In the genomic region with DNA sequence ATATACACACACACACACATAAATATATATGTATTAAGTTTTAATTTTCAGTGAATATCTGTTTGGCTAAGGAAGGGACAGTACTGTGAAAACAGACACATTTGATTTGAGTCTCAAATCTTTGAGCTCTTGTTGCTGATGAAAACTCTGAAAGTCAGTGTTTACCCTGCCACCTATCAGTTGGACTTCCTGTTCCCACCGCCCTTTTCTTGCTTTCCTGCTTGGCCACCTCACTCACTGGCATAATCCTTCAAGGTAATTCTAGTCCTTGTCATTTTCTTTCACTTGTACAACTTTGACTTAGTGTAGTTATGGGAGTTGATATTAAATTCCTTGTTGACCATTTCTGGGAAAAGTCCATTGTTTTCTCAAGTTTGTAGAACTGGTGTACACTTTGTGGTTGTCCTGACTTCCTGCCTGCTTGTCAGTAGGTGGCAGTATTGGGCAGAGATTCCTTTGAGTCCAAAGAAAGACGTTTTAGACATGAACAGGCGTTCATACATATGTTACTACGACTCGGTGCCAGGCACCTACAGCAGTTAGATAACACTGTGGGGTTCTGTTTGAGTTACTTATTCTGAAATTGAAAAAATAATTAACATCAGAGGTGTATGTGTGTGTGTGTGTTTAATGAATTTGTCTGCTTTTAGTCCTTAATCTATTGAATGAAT, we compare ENCODE assay signal across 10 mouse cellular contexts.
A peak's percentile ranks its signal among the peaks of the same experiment; 100 is the strongest.
DNase-seq lines count a peak whose midpoint lies in the region; ATAC-seq lines count a peak whose summit lies in the region.
"Had no signal": no experiment of that assay in that cellular context is flagged by ENCODE, and none has a peak within 500 bp of the region (broad histone marks: within the 10 kb centered on the region; RNA-seq: fewer than 3 reads in every experiment).

No protein-coding gene starts in this region.

- no peak overlapping the region for H3K9ac ChIP-seq in neural tube, embryonic 11.5 days (ENCODE audit: low read length)
- H3K9ac ChIP-seq in liver, embryonic 11.5 days (ENCODE audit: low read depth, low read length), result no peak overlapping the region
- H3K9ac ChIP-seq in neural tube, embryonic 13.5 days, result no peak overlapping the region
- H3K9ac ChIP-seq: embryonic facial prominence, embryonic 12.5 days had no signal

- no peak for DNase-seq in neural tube, embryonic 11.5 days (ENCODE audit: low spot score)
- no peak for DNase-seq in neural tube, embryonic 10.5 days (ENCODE audit: extremely low spot score, low spot score)
- peak; percentile 55 for DNase-seq in c-Kit-positive CD71-negative TER-119-negative erythroid progenitor cells, embryonic 14.5 days (ENCODE audit: low read depth)
- peak; percentile 17 to 86 for DNase-seq in frontal cortex, adult 2 months (ENCODE audit: extremely low spot score in 1 of 2, low spot score in 1 of 2)
- peak; percentile 62 for DNase-seq in kidney, postnatal 10 days
- DNase-seq in liver, embryonic 11.5 days (ENCODE audit: low spot score), result no peak

- no peaks in the 10 kb centered on the region for H3K4me1 ChIP-seq in neural tube, embryonic 11.5 days (ENCODE audit: control insufficient read depth, insufficient read depth, low read length)
- H3K4me1 ChIP-seq in liver, embryonic 11.5 days (replicated peaks; ENCODE audit: control insufficient read depth, insufficient read depth, low read length), result no peaks in the 10 kb centered on the region
- H3K4me1 ChIP-seq in neural tube, embryonic 13.5 days (replicated peaks), result no peaks in the 10 kb centered on the region
- H3K4me1 ChIP-seq: embryonic facial prominence, embryonic 12.5 days had no signal

- no peak overlapping the region for H3K4me2 ChIP-seq in neural tube, embryonic 11.5 days (ENCODE audit: low read depth)
- no peak overlapping the region for H3K4me2 ChIP-seq in liver, embryonic 11.5 days
- no peak overlapping the region for H3K4me2 ChIP-seq in neural tube, embryonic 13.5 days
- H3K4me2 ChIP-seq: embryonic facial prominence, embryonic 12.5 days had no signal

- H3K4me3 ChIP-seq in neural tube, embryonic 11.5 days (ENCODE audit: low read depth, low read length), result no peak overlapping the region
- H3K4me3 ChIP-seq in liver, embryonic 11.5 days (ENCODE audit: low read depth, low read length), result no peak overlapping the region
- no peak overlapping the region for H3K4me3 ChIP-seq in neural tube, embryonic 13.5 days
- H3K4me3 ChIP-seq: embryonic facial prominence, embryonic 12.5 days had no signal

- H3K36me3 ChIP-seq in neural tube, embryonic 11.5 days (ENCODE audit: control insufficient read depth, insufficient read depth, low read length), result no peaks in the 10 kb centered on the region
- no peaks in the 10 kb centered on the region for H3K36me3 ChIP-seq in liver, embryonic 11.5 days (ENCODE audit: control insufficient read depth, insufficient read depth, low read length)
- no peaks in the 10 kb centered on the region for H3K36me3 ChIP-seq in neural tube, embryonic 13.5 days
- H3K36me3 ChIP-seq: embryonic facial prominence, embryonic 12.5 days had no signal

- no peaks in the 10 kb centered on the region for H3K27me3 ChIP-seq in neural tube, embryonic 11.5 days (ENCODE audit: control insufficient read depth, insufficient read depth, low read length)
- H3K27me3 ChIP-seq in liver, embryonic 11.5 days (replicated peaks; ENCODE audit: control insufficient read depth, insufficient read depth, low read length), result no peaks in the 10 kb centered on the region
- H3K27me3 ChIP-seq in neural tube, embryonic 13.5 days, result no peaks in the 10 kb centered on the region
- H3K27me3 ChIP-seq: embryonic facial prominence, embryonic 12.5 days had no signal

- ATAC-seq in neural tube, embryonic 11.5 days (ENCODE audit: insufficient read depth, low FRiP score, low TSS enrichment), result peak; percentile 69; the same call in 1 of the 2 replicates
- peak; percentile 63 for ATAC-seq in liver, embryonic 11.5 days (replicated peaks; ENCODE audit: low FRiP score)
- ATAC-seq in neural tube, embryonic 13.5 days (ENCODE audit: low read depth), result peak; percentile 59; the same call in 1 of the 2 replicates
- no peak for ATAC-seq in erythroblast, adult 5-6 weeks (replicated peaks; ENCODE audit: low FRiP score, poor library complexity, severe bottlenecking)

- no peak overlapping the region for H3K27ac ChIP-seq in neural tube, embryonic 11.5 days (ENCODE audit: low read depth, low read length)
- no peak overlapping the region for H3K27ac ChIP-seq in liver, embryonic 11.5 days (ENCODE audit: low read depth, low read length)
- no peak overlapping the region for H3K27ac ChIP-seq in neural tube, embryonic 13.5 days (replicated peaks)
- H3K27ac ChIP-seq: embryonic facial prominence, embryonic 12.5 days; macrophage had no signal

- WGBS in neural tube, embryonic 11.5 days, result 45% methylated on average over 5 of the region's 5 CpGs
- WGBS in liver, embryonic 11.5 days, result 28% methylated on average over 5 of the region's 5 CpGs
- WGBS in neural tube, embryonic 13.5 days, result 31% methylated on average over 5 of the region's 5 CpGs

- H3K9me3 ChIP-seq in neural tube, embryonic 11.5 days (ENCODE audit: control insufficient read depth, low read length), result no peaks in the 10 kb centered on the region
- H3K9me3 ChIP-seq in liver, embryonic 11.5 days (ENCODE audit: control insufficient read depth, low read length), result no peaks in the 10 kb centered on the region
- H3K9me3 ChIP-seq in neural tube, embryonic 13.5 days, result no peaks in the 10 kb centered on the region
- H3K9me3 ChIP-seq: embryonic facial prominence, embryonic 12.5 days had no signal

Comparison
In these comparisons a context has a peak if more than half of its experiments do, and no peak if none do; other contexts are left out.
1. DNase-seq: peak in c-Kit-positive CD71-negative TER-119-negative erythroid progenitor cells, embryonic 14.5 days (single experiment), frontal cortex, adult 2 months (2 of 2) and kidney, postnatal 10 days (single experiment); none in neural tube, embryonic 11.5 days (single experiment), neural tube, embryonic 10.5 days (single experiment) and liver, embryonic 11.5 days (single experiment).